Mouse (Mus musculus) kidney, embryonic 15.5 days (tissue): Measurements from ENCODE around the gene Cfap221. TPM values are rescaled to one million over a fixed set of nuclear protein-coding genes. Genes with fewer than 3 reads are reported as not detected.

Source experiments
- ATAC-seq: fragments of 200-750 bp; cut with Nextera tagmentation; replicated peaks from 2 replicates; pipeline ENCODE4 v1.8.0; 2017; ENCODE audit warnings: moderate TSS enrichment; ENCODE audit not compliant: low FRiP score
- H3K27ac ChIP-seq: fragments of 300-500 bp; sonication (generic); 2 replicates; pipeline ENCODE4 v1.5.1; 2015; ENCODE audit warnings: mild to moderate bottlenecking, inconsistent platforms
- H3K27me3 ChIP-seq: fragments of 300-500 bp; sonication (generic); 2 replicates; pipeline ENCODE4 v1.6.1; 2015; ENCODE audit warnings: inconsistent platforms
- H3K36me3 ChIP-seq: fragments of 300-500 bp; sonication (generic); 2 replicates; pipeline ENCODE4 v1.6.1; 2015; ENCODE audit warnings: inconsistent platforms
- H3K4me1 ChIP-seq: fragments of 300-500 bp; sonication (generic); 2 replicates; pipeline ENCODE4 v1.6.1; 2015; ENCODE audit warnings: inconsistent platforms
- H3K4me2 ChIP-seq: fragments of 300-500 bp; sonication (generic); 2 replicates; pipeline ENCODE4 v1.6.1; 2015; ENCODE audit warnings: moderate library complexity, mild to moderate bottlenecking, inconsistent platforms
- H3K4me3 ChIP-seq: fragments of 300-500 bp; sonication (generic); replicated peaks from 2 replicates; pipeline ENCODE4 v1.5.1; 2015; ENCODE audit warnings: mild to moderate bottlenecking, inconsistent platforms
- H3K9ac ChIP-seq: fragments of 300-500 bp; sonication (generic); 2 replicates; pipeline ENCODE4 v1.6.1; 2015; ENCODE audit warnings: mild to moderate bottlenecking, inconsistent platforms
- H3K9me3 ChIP-seq: fragments of 300-500 bp; sonication (generic); replicated peaks from 2 replicates; pipeline ENCODE4 v1.6.1; 2016; ENCODE audit warnings: inconsistent platforms
- WGBS: fragments of 180-500 bp; shearing (Covaris S2); methylation state at CpG from one replicate; pipeline ENCODE4 v1.1.7; 2015; ENCODE audit warnings: mixed read lengths; 5-methylcytosine and 5-hydroxymethylcytosine counted together
- polyA plus RNA-seq: library from polyadenylated mRNA; unstranded; fragments of >200 nt; fragmentation: Nextera tagmentation; extraction: Ambion mirVana; gene quantifications from 2 replicates; pipeline ENCODE4 v1.2.1, GENCODE M21; 2015

Gene Cfap221
- 0.06 and 0.08 TPM in 2 replicates for polyA plus RNA-seq

- 0 out of 2 replicates have a peak, but pooled peaks cover 2% of the 10 kb centered on the region for H3K27me3 ChIP-seq
- H3K36me3 ChIP-seq: no peaks in the 10 kb centered on the region
- no peak within 1 kb of the TSS for H3K27ac ChIP-seq
- no peaks in the 10 kb centered on the region for H3K9me3 ChIP-seq
- peak within 1 kb of the TSS; percentile 33; the same call in 1 of the 2 replicates for H3K9ac ChIP-seq
- 5% methylated on average over 30 of the region's 30 CpGs for WGBS
- peak; percentile 96 for ATAC-seq
- peaks cover 10% of the 10 kb centered on the region for H3K4me1 ChIP-seq
- H3K4me2 ChIP-seq: peak within 1 kb of the TSS; percentile 79
- H3K4me3 ChIP-seq: peak within 1 kb of the TSS; percentile 63
These were observed at the start of gene Cfap221 for GRCm38 (mm10) chr1:119996798-119997581. Gene Cfap221, minus strand, starts transcription at chr1:119997234.

DNA sequence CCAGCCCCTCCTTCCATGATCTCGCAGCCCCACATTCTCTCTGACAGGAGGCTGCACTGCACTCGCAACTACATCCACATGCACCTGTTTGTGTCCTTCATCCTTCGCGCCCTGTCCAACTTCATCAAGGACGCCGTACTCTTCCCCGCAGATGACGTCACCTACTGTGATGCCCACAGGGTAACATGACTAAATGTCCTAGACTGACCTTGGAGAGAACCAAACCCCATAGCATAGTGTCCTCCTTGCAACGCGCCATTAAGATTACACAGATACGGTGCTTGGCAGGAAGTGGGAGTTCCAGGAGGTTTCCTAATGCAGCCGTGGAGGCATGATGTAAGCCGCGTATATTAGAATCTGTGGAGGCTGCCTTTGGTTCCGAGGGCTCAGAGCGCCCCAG is 47.5 kb upstream of the Cfap221 start:
- WGBS: 71% methylated on average over 16 of the region's 16 CpGs
- Histone ChIP-seq H3K27ac (no peak overlapping the region), H3K4me3 (no peak overlapping the region), H3K4me1 (no peaks in the 10 kb centered on the region), H3K9ac (no peak overlapping the region), H3K36me3 (no peaks in the 10 kb centered on the region), H3K9me3 (no peaks in the 10 kb centered on the region), H3K4me2 (no peak overlapping the region), H3K27me3 (no peaks in the 10 kb centered on the region)
- 0 out of 2 replicates have a peak, but pooled peaks have one; percentile 33 for ATAC-seq

DNA sequence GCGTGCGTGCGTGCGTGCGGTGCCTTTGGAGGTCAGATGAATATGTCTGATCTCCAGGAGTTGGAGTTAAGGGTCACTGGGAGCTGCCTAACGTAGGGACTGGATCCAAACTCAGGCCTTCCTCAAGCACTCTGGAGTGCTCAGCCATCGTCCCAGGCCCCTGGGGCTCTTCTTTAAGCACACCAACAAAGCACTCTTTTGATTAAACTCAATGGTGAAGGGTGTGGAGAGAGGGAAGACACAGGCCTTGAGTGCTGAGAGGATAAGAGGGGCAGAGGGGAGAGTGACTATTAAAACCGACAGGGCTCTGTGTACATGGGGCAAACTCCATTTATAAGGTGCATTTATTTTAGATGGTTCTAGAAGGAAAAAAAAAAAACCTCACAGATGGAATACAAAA is 45.4 kb upstream of the Cfap221 start:
- Histone ChIP-seq H3K27ac (no peak overlapping the region), H3K4me3 (no peak overlapping the region), H3K36me3 (no peaks in the 10 kb centered on the region), H3K4me1 (no peaks in the 10 kb centered on the region), H3K27me3 (no peaks in the 10 kb centered on the region), H3K4me2 (no peak overlapping the region), H3K9me3 (no peaks in the 10 kb centered on the region), H3K9ac (no peak overlapping the region)
- ATAC-seq: no peak
- 85% methylated on average over 8 of the region's 8 CpGs for WGBS

DNA sequence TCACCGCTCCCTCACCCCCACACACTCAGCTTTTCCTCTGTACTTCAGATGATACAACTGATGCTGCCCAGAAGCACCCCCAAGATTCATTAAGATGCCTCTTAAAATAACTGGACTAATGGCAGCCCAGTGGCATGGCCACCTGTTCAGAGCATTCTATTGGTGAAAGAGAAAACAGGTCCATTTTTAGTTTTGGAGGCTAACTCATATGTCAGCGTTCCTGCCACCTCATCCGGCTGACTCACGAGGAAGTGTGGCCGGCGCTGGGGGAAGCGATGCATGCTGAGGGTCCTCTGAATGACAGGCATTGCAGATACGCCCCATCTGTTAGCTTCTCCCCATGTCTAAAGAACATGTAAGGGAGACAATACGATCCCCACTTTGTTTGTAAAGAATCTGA is 41.6 kb upstream of the Cfap221 start:
- H3K9me3 ChIP-seq: no peaks in the 10 kb centered on the region
- no peaks in the 10 kb centered on the region for H3K36me3 ChIP-seq
- H3K27me3 ChIP-seq: no peaks in the 10 kb centered on the region
- H3K27ac ChIP-seq: no peak overlapping the region
- WGBS: 67% methylated on average over 9 of the region's 9 CpGs
- ATAC-seq: no peak
- no peak overlapping the region for H3K4me3 ChIP-seq
- H3K9ac ChIP-seq: no peak overlapping the region
- no peak overlapping the region for H3K4me2 ChIP-seq
- 0 out of 2 replicates have a peak, but pooled peaks cover 3% of the 10 kb centered on the region for H3K4me1 ChIP-seq

DNA sequence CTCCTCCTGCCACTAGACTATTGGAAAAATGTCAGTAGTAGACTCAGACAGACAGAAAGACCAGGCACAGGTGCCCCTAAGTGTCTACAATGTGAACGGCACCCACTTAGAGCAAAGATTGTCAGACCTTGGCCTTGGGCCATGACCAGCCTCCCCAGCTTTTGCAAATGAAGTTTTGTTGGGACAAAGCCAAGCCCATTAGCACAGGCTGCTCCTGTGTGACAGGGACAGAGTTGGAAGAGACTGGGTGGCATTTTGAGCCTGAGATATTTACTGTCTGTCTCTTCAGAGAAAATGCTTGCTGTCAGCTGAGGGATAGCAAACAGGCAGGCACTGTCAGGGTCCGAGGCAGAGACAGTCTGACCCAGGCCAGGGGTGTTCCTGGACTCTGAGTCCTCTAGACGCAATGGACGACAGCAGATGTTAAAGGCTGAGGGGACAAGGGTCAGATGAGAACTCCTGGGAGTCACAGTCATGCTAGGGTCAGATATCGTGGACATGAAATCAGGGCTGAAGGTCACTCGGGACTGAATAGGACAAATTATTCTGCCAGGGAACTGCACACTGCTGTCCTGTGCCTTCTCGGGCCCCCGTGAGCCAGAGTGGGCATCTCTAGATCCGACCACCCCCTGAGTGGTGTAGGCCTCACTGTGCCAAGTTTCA is 40.1 kb upstream of the Cfap221 start:
- no peak for ATAC-seq
- 56% methylated on average over 9 of the region's 9 CpGs for WGBS
- H3K4me1 ChIP-seq: peaks cover 11% of the 10 kb centered on the region

DNA sequence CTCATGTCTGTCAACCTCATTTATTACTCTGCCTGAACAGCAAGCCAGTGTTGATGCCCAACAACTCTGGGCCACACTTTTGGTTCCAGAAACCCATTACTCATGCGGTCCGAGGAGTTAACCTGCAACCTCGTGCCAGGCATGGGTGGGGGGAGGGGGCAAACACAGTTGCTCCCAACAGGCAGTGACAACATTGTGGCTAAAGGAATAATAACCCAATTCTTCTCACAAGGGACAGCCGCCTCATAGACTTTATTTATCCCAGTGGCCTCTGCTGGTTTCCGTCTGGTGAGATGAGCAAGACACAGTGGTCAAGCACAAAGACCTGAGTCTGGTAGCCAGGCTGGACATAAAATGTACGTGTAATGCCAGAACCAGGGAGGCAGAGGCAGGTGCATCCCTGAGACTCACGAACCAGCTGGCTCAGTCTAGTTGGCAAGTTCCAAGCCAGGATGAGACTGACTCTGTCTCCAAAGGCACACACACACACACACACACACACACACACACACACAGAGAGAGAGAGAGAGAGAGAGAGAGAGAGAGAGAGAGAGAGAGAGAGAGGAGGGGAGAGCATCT is 38.5 kb upstream of the Cfap221 start:
- 85% methylated on average over 7 of the region's 7 CpGs for WGBS
- H3K36me3 ChIP-seq: no peaks in the 10 kb centered on the region
- H3K9me3 ChIP-seq: no peaks in the 10 kb centered on the region
- H3K27me3 ChIP-seq: no peaks in the 10 kb centered on the region
- no peak overlapping the region for H3K27ac ChIP-seq
- no peak overlapping the region for H3K9ac ChIP-seq
- no peak overlapping the region for H3K4me2 ChIP-seq
- peaks cover 11% of the 10 kb centered on the region for H3K4me1 ChIP-seq
- H3K4me3 ChIP-seq: no peak overlapping the region
- no peak for ATAC-seq

More for the DNA sequence above, 40.1 kb upstream of the Cfap221 start:
- Histone ChIP-seq H3K4me3 (no peak overlapping the region), H3K27ac (no peak overlapping the region), H3K4me2 (no peak overlapping the region), H3K27me3 (no peaks in the 10 kb centered on the region), H3K9me3 (no peaks in the 10 kb centered on the region), H3K36me3 (no peaks in the 10 kb centered on the region), H3K9ac (no peak overlapping the region)

- no peak overlapping the region for H3K27ac ChIP-seq
- ATAC-seq: no peak
- H3K4me2 ChIP-seq: no peak overlapping the region
- peaks cover 11% of the 10 kb centered on the region for H3K4me1 ChIP-seq
- H3K27me3 ChIP-seq: no peaks in the 10 kb centered on the region
- no peak overlapping the region for H3K9ac ChIP-seq
- no peaks in the 10 kb centered on the region for H3K9me3 ChIP-seq
- H3K4me3 ChIP-seq: no peak overlapping the region
- H3K36me3 ChIP-seq: no peaks in the 10 kb centered on the region
- WGBS: 53% methylated on average over 1 of the region's 1 CpGs
These were observed 37.8 kb upstream of the Cfap221 start for GRCm38 (mm10) chr1:120034793-120035192.

- Histone ChIP-seq H3K4me3 (no peak overlapping the region), H3K27me3 (no peaks in the 10 kb centered on the region), H3K9me3 (no peaks in the 10 kb centered on the region), H3K4me2 (no peak overlapping the region; the same call in 1 of the 2 replicates), H3K36me3 (no peaks in the 10 kb centered on the region), H3K4me1 (peaks cover 11% of the 10 kb centered on the region), H3K27ac (no peak overlapping the region), H3K9ac (no peak overlapping the region)
- WGBS: 79% methylated on average over 2 of the region's 2 CpGs
- ATAC-seq: no peak
These were observed 36.4 kb upstream of the Cfap221 start for GRCm38 (mm10) chr1:120033469-120033854.

DNA sequence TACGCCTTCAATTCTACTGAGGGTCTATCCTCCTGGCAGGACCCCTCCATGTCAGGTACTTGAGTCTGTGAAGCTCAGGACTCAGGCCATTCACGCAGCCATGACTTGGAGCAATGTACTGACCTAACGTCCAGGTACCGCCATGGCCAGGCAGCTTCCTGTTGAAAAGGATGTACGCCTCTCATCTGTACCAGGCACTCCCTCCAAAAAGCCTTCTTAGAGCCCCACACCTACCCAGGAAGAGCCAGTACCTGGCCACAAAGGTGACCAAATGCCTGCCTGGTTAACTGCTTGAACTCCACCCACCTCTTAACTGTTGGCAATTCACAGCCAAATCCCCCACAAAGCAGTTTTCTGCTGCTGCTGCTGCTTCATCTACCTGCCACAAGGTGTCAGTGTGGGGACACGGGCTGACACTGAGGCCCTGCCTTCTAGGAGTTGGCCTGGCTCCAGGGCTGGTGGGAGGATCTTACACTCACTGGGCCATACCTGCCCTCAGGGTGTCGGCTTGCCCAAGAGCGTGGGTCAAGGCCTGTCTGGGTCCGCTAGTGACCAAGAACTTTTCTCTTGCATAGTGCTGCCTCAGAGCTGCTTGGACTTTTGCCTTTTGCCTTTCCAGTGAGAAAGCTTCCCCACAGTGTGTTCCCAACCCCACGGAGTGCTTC is 35.9 kb upstream of the Cfap221 start:
- Histone ChIP-seq H3K4me1 (peaks cover 11% of the 10 kb centered on the region), H3K9ac (no peak overlapping the region), H3K9me3 (no peaks in the 10 kb centered on the region), H3K36me3 (no peaks in the 10 kb centered on the region), H3K4me2 (no peak overlapping the region; the same call in 1 of the 2 replicates), H3K4me3 (no peak overlapping the region), H3K27me3 (no peaks in the 10 kb centered on the region), H3K27ac (no peak overlapping the region)
- ATAC-seq: peak; percentile 94
- WGBS: 39% methylated on average over 10 of the region's 10 CpGs

DNA sequence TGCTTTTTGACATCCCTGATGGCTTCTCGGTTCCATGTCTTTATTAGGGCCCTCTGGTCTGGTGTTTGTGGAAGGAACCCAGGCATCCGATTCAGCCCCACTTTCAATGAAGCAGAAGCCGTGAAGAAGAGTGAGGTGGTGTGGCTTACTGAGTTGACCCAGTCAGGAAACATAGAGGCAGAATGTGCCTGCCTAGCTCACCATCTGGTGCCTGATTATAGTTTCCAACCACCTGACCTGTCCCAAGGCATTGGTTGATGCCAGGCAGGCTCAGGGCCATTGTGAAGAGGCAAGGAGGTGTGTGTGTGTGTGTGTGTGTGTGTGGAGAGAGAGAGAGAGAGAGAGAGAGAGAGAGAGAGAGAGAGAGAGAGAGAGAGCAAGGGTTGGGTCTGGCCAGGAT is 33.4 kb upstream of the Cfap221 start:
- no peaks in the 10 kb centered on the region for H3K9me3 ChIP-seq
- no peak overlapping the region for H3K4me3 ChIP-seq
- no peak overlapping the region for H3K27ac ChIP-seq
- no peak overlapping the region for H3K4me2 ChIP-seq
- 80% methylated on average over 3 of the region's 3 CpGs for WGBS
- no peak for ATAC-seq
- peaks cover 8% of the 10 kb centered on the region for H3K4me1 ChIP-seq
- H3K9ac ChIP-seq: no peak overlapping the region
- no peaks in the 10 kb centered on the region for H3K36me3 ChIP-seq
- H3K27me3 ChIP-seq: no peaks in the 10 kb centered on the region

- no peaks in the 10 kb centered on the region for H3K36me3 ChIP-seq
- no peak overlapping the region for H3K4me2 ChIP-seq
- H3K27me3 ChIP-seq: no peaks in the 10 kb centered on the region
- H3K27ac ChIP-seq: no peak overlapping the region
- WGBS: 58% methylated on average over 4 of the region's 4 CpGs
- H3K4me3 ChIP-seq: no peak overlapping the region
- H3K4me1 ChIP-seq: peaks cover 16% of the 10 kb centered on the region
- H3K9me3 ChIP-seq: no peaks in the 10 kb centered on the region
- no peak for ATAC-seq
- H3K9ac ChIP-seq: no peak overlapping the region
These were observed 30.7 kb upstream of the Cfap221 start for GRCm38 (mm10) chr1:120027693-120028092.

DNA sequence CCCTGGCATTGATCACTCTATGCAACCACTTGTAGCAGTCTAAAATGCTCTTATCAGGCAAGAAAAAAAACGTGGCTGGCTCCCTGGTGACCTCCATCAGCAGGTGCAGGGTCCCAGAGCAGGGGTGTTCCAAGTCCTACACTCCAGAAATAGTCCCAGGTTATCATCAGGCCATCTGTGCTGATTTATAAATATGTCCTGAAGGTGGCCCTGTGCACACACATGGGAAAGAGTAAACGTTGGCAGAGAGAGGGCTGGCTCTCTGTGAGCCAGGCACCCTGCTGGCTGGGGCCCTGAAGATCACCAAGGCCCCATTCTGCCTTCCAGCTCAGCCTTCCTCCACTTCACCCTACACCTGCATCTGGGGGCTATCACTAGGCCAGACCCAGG is 28.0 kb upstream of the Cfap221 start:
- H3K27me3 ChIP-seq: no peaks in the 10 kb centered on the region
- peaks cover 16% of the 10 kb centered on the region for H3K4me1 ChIP-seq
- peak overlapping the region; percentile 77 for H3K27ac ChIP-seq
- H3K9ac ChIP-seq: no peak overlapping the region
- H3K9me3 ChIP-seq: no peaks in the 10 kb centered on the region
- WGBS: 15% methylated on average over 2 of the region's 2 CpGs
- ATAC-seq: peak; percentile 49
- no peak overlapping the region for H3K4me3 ChIP-seq
- no peak overlapping the region for H3K4me2 ChIP-seq
- no peaks in the 10 kb centered on the region for H3K36me3 ChIP-seq
